Mouse (Mus musculus) lung, postnatal 4 days (tissue): ENCODE data around the gene Ccz1.
A peak's percentile ranks its signal among the peaks of the same experiment; 100 is the strongest.
"Not testable (repeated sequence)": the region's sequence is repeated elsewhere in the genome, so short reads cannot be mapped to it uniquely, and the experiment has no call there.

ENCODE experiments used
- DNase-seq, 2 experiments: peaks; one replicate each; pipeline ENCODE4 v3.0.0; 2021

The Ccz1 gene

DNA sequence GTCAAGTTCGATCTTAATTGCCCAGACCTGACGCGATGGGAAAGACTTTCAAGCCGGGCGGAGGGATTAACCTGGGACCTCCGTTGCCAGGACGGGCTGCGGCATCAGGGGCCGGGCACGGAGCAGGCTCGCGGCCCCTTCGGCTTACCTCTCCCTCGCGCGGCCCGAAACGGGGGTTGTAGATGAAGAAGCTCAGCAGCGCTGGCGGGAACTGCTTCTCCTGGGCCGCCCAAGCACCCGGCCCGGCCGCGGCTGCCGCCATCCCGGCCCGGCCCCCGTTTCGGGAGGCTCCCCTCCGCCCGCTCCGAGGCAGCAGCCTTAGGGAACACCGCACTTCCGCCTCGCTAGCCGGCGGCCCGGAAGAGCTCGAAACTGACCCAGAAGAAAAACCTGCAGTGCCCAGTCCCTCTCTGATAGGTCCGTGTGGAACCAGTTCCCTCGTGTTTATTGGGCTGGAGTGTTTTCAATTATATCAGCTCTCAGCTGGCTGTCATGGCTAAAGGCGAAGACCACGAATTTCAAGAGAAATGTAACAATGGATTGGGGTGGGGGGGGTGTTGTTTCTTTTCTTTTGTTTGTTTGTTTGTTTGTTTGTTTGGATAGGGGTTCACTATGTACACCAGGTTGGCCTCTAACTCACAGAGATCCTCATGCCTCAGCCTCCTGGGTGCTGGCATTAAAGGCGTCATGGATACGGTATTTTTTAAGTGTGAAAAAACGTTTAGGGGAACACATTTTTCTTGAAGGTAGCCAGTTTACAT lies at the start of gene Ccz1:
Ccz1 (minus strand) TSS at position 327 of the 761 bp plus-strand sequence.
- DNase-seq, result peak; percentile 86 to 89

DNA sequence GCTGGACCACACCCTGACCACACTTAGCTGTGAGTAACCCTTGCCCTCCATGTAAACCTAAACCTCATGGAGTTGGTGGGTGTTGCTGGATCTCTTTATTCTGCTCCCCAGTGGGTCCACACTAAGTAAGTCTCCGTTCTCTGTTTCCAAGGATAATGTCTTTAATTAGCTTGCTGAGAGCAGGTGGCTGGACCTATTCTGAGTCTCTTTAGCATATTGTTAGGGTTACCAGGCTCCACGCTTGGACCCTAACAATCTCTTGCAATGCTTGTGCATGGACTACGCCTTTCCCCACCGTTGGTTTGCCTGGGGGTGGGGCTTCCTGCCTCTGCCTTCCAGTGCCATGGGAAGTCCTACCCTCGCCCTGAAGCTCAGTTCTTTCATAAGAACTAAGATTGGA lies 49.4 kb upstream of the Ccz1 start:
- DNase-seq, result no peak

DNA sequence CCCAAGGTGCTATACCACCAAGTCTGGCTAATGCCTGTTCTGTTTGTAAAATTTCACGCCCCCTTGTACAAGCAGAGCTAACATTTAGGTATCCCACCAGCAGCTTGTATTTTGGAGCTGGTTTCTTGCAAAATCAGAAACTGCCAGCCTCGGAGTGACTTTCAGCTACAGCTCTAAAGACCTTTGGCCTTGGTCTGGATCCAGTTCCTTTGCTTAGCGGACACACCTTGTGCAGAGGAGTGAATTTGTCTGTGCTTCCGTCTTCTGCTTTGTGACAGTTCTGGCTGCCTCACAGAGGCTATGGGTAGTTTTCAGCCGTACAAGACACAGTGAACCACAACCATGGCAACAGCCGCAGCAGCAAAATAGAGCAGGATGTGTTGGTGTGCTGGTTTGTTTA lies 39.7 kb upstream of the Ccz1 start:
- DNase-seq, result no peak

DNA sequence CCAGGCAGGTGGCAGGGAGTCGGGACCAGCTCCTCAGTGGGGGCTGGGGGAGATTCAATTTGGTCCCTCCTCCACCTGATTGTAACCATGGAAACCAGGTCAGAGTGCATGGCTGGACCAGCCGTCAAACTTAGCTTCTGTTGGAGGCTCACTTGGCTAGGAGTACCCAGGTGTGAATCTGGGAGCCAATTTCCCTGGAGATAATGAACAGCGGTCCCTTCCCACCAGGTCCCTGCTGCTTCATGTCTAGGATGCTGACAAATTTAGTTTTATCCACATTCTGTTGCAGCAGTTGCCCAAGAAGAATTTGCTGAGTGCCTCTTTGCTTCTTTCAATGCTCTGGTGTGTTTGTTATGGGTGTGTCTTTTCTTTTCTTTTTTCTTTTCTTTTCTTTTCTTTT lies 38.8 kb upstream of the Ccz1 start:
- no peak for DNase-seq

DNA sequence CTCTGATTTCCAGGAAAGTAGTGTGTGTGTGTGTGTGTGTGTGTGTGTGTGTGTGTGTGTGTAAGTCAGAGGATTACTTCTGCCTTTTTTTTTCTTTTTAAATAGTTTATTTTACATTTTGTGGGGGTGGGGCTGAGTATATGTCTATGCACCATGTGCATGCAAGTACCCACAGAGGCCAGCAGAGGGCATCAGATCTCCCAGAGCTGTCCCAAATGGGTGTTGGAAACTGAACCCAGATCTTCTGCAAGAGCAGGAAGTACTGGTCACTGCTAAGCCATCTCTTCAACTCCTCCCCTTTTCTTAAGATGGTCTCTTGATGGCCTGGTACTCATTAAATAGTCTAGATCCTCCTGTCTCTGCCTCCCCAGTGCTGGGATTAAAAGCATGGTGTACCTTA lies 36.6 kb upstream of the Ccz1 start:
- peak in 1 of 2 experiments; percentile 13 for DNase-seq

DNA sequence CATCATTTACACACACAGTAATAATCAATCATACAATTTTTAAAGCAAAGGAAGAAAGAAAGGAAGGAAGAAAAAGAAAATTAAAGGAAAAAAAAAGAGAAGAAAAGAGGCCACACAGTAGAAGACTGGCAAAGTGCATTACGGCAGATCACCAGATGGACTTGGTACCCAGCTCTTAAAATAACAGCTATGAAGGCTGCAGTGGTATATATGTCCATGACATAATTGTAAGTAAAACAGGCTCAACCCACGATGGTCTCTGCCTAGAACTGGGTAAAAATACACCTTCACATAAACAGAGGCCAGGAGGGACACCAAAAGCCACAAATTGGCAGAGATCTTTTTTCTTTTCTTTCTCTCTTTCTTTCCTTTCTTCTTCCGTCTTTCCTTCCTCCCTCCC lies 35.2 kb upstream of the Ccz1 start:
- DNase-seq, result no peak

DNA sequence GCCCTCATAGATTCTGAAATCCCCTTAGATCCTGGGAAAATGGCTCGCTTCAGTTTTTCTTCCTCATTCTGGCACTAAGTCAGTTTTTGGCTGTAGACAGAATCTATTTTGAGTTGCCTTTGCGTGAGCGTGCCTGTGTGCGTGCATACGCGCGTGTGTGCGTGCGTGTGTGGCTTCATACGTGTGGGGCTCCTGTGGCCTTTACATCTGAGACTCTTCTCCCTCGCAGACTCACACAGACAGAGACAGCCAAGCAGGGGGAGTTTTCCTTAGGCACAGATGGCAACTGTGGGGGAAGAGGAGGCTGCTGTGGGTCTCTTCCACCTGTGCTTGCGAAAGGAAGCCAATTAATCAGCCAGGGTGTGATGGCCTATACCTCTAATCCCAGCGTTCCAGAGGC lies 32.6 kb upstream of the Ccz1 start:
- no peak for DNase-seq

DNA sequence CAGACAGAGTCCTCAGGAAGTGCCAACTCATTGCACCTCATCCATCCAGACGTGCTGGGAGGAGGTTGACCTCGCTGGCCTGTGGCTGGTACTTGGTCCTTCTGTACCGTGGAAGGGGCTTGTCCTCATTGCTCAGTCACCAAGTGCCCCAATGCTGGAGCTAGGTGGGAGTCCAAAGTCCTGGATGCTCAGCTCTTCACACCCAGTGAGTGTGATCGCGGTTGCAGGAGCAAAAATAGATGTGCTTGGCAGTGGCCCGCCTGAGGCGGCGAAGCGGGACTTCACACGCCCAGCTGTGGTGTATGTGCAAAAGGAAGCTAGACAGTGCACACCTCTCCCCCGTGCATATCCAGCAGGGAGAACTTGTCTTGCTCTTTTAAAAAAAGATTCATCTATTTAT lies 28.5 kb upstream of the Ccz1 start:
- no peak for DNase-seq

DNA sequence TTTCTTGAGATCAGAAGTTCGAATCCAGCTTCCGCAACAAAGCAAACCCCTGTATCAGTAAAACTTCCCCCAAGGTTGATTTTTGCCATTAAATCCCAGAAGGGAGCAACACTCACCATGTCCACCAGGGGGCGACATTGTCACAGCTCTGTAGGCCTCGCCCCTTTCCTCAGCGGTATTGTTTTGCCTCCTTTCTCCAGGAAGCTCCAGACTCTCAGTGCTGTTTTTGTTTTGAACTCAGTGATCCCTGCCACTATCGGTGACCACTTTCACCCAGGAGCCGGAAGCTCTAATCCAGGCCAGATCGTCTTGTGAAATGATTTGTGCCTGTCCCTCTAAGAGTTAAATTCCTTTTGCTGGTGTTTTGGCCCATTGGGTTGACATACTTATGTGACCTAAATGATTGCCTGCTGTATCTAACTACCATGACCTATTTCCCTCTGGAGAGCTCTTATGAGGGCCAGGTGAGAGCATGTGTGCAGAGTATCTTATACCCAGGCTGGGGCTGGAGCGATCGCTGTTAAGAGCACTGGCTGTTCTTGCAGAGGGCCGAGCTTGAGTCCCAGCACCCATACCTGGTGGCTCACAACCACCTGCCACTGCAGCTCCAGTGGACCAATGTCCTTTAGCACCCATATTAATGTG lies 26.2 kb upstream of the Ccz1 start:
- peak; percentile 68 to 82 for DNase-seq

DNA sequence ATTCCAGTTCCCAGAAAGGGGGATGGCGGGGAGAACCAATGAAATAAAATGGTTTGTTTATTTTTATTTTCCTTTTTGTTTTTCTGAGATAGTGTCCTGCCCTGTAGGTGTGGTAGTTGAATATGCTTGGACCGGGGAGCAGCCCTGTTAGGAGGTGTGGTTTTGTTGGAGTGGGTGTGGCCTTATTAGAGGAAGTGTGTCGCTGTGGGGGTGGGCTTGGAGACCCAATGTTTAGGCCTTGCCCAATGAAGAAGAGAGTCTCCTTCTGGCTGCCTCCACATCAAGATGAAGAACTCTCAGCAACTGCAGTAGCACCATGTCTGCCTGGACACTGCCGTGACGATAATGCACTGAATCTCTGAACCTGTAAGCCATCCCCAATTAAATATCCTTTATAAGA lies 25.2 kb upstream of the Ccz1 start:
- DNase-seq, result no peak

DNA sequence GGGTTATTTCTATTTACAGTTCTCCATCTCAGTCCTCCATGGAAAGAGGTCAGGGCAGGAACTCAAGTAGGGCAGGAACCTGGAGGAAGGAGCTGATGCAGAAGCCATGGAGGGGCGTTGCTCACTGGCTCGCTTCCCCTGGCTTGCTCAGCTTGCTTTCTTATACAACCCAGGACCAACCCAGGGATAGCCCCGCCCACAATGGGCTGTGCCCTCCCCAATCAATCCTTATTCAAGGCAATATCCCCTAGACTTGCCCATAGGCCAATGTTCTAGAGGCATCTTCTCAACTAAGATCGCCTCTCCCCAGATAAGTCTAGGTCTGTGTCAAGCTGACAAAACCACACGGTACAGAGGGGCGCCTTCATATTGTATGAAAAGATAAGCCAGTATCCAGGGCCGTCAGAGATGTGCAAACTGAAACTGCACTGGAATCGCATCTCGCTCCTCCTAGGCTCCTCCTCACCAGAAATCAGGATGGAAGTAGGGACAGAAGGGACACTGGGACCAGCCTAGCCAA lies 24.5 kb upstream of the Ccz1 start:
- no peak for DNase-seq

DNA sequence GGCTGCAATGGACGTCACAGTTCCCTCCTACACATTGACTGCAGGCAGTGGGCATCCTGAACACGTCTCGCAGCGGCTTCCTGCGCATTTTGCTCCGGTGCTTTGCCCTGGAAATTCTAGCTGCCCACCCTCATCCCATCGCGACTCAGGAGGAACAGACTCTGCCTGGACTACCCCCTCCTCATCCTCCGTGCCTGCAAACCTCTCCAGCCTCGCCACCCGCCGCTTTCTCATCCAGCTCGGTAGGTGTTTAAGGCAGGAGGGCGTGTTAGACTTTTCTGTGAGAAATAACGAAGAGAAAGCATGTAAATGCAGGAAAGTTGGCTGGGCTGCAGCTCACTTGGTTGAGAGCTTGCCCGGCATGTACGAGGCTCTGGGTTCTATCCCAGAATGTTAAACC lies 22.3 kb upstream of the Ccz1 start:
- DNase-seq, result no peak

DNA sequence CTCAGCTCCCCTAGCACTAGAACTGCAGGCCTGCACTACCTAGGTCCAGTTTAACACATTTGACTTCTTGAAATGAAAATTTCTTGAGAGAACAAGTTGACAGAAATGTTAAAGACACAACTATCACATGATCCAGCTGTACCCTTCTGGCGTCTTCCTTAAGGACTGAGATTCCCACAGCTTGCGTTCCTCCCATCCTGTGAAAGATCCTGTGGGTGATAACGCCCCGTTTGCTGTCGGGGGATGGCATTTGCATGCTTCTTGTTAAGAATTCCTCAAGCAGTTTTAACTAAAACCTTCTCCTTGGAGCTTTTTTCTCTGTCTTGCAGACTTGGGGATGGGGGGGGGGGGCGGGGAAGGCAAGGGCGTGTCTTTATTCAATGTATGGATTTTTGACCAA lies 19.9 kb upstream of the Ccz1 start:
- DNase-seq, result no peak

DNA sequence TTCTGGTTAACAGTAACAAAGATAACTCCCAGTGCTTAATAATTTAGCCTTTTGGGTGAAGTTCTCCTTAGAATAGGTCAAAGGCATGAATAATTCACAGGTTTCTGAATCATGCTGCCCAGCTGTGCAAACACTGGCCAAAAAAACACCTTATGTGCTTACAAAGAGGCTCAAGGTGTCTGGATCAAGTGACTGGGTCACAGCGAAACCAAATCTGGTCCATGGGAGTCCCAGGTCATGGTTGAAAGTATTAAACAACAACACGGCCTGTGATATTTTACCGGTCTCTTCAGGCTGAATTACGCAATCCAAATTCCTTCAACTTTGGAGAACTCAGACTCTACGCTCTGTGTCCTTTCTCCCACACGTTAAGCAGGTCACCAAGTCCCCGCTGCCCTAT lies 17.8 kb upstream of the Ccz1 start:
- no peak for DNase-seq

DNA sequence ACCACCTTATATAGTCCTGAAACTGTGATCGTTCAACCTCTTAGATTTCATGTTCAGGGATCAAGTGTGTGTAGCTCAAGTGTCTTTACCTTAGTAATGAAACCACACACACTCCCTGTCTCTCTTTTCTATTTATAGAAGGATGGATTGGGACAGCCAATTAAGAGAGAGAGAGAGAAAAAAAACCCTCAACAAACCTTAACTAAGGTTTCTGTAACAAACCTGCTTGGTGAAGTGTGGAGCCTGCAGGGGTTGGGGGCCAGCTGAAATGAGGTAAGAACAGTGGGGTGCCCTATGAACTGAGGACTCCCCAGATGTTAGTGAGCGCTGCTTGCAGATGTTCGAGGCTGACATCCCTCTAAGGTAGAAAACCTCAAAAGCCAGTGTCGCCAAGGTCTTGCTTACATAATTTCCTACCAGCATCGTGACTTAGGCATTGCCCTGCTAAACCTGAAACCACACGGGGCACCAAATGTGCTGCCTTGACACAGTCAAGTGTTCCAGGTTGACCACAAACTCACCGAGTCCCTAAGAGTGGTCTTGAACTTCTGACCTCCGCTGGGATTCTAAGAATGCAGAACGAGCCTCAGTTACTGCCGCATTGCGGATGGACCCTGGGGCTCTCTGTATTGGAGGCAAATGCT lies 12.1 kb upstream of the Ccz1 start, which contains the start of gene Ocm:
Ocm (minus strand) TSS at position 51 of the 644 bp plus-strand sequence.
- DNase-seq, result no peak

DNA sequence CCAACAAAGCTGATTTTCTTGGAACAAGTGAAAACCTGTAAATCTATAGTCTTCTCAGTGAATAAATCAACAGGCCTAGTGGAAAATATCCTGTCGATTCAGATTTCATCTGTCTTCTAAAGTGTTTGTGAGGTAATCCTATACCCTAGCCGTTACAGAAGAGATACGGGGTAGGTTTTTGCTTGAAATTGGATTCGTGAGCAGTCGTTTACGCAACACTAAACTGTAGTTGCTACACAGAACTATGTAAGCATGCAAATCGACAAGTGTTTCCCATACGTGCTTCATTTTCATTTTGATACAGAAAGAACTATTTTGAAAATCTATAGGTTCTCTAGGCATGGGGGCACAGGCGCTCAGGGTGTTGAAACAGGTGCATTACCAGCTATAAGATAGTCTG lies 1.2 kb upstream of the Ccz1 start:
- no peak for DNase-seq

DNA sequence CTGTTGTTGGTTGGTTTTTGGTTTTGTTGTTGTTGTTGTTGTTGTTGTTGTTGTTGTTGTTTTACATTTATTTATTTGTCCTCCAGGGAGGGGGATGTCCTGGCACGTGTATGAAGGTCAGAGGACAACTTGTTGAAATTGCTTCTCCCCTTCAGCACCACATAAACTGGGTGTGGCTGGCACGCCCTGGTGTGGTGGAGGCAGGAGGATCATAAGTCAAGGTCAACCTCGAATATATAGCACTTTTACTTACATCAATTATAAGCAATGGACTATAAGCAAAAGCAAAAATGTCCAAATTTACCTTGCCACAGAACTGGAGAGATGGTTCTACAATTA lies 604 bp upstream of the Ccz1 start:
- no peak for DNase-seq

DNA sequence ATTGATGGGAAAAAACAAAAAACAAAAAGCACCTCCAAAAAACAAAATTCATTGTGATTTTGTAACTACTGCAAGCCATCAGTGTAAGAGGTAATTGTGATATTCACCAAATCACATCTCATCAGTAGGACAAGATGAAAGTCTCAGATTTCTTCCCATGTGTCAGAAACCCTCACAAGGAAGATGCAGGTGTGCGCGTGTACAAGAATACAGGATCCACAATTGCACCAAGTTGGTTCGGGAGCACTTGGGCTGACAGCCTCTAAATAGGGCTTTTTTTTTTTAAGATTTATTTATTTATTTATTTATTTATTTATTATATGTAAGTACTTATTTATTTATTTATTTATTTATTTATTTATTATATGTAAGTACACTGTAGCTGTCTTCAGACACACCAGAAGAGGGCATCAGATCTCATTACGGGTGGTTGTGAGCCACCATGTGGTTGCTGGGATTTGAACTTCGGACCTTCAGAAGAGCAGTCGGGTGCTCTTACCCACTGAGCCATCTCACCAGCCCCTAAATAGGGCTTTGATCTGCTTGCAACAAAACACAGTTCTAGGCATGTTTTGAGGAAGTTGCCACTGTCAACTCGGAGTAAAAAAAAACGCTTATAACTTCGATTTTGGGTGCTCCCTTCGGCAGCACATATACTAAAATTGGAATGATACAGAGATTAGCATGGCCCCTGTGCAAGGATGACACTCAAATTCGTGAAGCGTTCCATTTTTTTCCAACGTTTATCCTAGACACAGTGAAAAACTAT lies 1.1 kb downstream of the Ccz1 start:
- not testable (repeated sequence) for DNase-seq

DNA sequence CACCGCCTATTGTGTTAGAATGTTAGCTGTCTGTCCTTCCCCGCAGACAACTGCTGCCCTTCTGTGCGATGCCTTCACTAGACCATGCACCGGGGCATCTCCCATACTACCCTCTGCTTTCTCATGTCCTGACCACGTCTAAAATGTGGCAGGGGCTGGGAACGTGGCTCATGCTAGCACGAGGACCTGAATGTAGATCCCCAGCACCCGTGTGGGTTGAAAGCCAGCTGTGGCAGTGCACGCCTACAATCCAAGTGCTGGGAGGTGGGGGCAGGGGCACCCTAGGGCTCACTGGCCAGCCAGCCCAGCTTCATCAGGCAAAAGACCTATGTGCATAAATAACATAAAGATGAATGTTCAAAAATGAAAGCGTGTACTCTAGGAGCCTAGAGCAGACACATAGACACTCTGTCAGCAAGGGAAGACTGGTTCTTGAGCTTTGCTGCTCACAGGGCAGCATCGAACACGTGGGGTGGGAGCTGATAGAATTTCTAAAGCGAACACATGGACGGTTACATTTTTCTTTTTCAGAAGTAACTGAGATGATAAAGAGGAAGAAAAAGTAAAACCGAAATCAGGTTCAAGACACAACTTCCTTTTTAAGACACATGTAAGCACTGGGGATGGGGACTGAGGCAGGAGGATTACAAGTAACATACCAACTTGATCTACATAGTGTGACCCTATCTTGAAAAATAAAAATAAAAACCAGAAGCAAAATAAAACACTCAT lies 12.1 kb downstream of the Ccz1 start:
- no peak for DNase-seq

DNA sequence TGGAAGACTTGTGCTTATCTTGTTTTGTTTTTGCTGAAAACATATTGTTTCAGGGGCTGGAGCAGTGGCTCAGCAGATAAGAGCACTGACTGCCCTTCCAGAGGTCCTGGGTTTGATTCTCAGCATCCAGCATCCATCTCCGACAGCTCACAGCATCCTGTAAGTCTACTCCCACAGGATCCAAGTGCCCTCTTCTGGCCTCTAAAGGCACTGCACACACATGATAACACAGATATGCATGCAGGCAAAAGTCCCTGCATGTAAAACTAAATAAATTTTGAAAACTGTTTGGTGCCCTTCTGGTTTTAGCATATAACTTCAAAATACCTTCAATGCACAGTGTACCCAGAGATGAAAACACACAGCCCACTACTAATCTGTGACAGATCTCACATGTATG lies 15.3 kb downstream of the Ccz1 start:
- peak in 1 of 2 experiments; percentile 17 for DNase-seq

DNA sequence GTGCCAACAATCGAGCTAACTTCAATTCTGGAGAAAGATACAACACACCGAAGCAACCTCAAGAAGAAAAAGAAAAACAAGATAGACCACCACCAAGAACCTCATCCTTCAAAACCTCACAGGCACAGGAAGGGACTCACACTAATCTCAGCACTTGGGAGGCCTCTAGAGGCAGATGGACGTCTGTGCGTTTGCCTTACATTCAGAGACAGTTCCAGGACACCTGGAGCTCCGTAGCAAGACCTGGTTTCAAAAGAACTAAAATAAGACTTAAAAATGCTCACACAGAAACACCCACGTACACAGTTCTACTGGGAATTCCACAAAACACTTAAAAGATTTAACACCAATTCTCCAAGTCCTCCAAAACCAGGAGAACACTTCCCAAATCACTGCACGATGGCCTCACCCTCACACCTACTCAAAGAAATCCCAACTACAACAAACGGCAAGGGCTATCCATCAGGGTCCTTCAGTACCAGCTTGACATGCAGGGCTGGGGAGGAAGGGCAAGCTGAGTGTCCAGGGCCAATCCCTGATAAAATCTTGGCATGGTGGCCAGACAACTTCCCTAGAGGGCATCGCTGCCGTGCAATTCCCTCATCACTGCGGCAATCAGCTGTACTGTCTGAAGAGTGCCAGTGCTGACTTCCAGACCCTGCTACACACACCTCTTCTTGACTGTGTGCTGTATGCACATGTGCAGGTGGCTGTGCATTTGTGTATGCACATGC lies 19.9 kb downstream of the Ccz1 start:
- no peak for DNase-seq

DNA sequence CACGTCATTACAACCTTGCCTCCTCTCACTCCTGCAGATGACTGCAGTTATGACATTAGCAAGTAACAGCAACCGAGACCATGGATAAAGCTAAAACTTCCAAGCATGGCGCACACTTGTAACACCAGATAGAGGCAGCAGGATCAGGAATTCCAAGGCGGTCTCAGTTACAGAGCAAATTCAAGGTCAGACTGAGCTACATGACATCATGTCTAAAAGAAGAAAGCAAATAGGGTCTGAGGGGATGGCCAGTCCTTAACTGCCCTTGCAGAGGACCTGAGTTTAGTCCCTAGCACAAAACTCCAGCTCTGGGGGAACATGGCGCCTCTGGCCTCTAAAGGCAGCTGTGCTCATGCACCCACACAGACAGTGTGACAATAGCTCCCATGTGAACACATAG lies 20.8 kb downstream of the Ccz1 start:
- DNase-seq, result no peak
